Mouse (Mus musculus) spleen, postnatal 4 days (tissue): ENCODE measurements around the gene Mdga1.
A peak's percentile ranks its signal among the peaks of the same experiment; 100 is the strongest.

Experiments used
- DNase-seq, 2 experiments: peaks; one replicate each; pipeline ENCODE4 v3.0.0; 2022; ENCODE audit warnings: low spot score in 2 of 2

Mdga1 gene

DNA sequence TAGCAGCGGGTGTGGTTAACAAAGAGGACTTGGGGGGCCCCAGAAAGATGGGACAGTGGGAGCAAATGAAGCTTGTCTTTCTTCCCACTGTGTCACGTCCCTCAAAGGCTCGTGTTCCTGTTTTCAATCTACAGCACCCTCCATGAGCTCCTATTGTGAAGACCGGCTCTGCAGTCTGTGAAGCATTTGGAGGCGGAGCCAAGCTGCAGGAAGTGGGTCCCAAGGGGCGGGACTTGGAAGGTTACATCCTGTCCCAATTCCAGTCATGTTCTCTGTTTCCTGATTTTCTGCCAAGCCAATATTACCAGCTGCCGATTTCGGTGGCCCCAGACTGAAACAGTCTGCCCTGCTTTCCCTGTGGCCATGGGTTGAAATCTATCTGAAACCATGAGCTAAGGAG lies 11.7 kb upstream of the Mdga1 start:
- DNase-seq: no peak

DNA sequence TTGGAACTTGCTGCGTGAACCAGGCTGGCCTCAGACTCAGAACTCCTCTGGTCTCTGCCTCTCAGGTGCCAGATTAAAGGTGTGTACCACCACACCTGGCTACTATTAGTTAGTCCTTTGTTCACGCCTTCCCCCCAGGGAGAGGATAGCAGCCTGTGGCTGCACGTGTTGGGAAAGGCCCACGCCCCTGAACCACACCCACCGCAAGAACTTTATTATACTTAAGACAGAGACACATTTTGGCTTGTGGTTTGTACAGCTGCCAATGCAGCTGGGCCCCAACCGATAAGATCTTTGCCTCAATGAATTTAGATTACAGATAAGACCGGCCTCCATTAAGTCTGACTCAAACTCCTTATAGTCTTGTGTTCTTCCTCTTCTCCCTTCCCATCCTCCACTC lies 10.0 kb upstream of the Mdga1 start:
- no peak for DNase-seq

DNA sequence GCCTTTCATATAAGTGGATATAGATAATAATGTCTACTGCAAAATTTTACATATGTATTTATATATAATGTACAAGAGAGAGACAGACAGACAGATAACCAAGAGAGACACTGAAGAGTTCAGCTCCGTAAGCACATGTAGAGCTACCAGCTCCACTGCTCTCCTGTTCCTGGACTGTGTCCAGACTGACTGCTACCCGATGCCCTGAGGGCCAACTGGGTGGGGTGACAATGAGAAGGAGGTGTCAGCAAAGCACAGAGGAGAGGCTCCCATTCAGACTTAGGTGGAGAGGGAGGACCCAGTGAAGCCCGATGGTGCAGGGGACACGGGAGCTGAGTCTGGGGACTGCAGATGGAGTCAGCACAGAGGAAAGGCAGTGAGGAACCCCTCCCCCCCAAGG lies 9.1 kb upstream of the Mdga1 start:
- no peak for DNase-seq

DNA sequence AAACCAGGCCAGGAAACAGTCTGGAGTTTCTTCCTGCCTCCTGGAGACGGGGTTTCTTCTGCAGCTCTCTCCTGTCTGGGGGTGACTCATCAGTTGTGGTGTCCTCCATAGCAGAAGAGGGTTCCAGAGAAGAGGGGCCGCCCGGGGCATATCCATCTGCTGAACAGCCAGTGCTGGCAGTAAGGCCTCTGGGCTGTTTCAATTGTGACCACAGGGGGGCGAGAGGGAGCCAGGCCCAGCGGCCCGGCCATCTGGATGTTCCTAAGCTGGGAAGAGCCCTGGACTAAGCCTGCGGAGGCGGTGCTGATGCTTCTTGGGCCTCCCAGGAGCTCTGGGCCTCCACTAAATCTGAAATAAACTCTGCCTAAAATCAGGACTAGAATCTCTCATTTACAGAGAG lies 5.8 kb upstream of the Mdga1 start:
- peak; percentile 66 to 87 for DNase-seq

DNA sequence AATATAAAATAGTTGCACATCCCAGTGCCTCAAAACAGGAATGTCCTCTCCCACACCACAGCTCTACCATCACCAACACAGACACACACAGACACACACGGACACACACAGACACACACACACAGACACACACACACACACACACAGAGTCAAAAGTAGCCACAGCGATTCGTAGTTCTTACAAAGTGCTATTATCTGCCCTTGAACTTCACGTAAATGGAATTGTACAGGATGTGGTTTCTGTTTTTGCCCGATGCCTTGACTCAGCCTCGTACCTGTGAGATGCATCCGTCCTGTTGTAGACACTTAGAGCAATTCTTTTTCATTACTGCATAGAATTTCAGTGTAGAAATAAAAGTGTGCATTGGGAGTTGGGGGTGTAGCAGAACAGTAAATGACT lies 3.3 kb upstream of the Mdga1 start:
- no peak for DNase-seq

DNA sequence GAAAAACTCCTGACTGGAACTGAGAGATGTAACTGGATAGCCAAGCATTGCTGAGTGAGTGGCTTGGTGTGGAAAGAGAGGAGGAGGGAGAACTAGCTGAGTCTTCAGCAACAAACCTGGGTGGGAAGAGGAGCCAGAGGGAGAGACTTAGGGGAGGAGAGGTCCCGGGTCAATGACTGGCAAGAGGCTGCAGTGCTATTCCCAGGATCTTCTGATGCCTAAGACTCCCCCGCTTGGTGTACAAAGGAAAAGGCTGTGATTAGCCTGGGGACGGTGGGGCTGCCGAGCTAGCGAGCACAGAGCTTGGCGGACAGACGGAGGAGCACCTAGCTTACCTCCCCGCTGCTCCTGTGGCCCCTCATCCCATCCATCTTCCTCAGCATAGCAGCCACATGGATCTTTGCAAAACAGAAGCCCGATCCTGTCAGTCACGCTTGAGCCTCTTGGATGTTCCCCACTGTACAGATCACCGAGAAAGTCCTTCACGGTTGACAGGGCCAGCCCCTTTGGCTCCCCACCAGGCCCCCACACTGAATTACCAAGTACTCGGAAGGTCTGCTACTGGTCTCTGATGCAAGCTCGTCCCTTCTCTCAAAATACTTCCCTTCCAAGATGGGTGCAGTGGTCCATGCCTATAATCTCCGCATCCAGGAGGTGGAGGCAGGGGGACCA lies 2.0 kb upstream of the Mdga1 start:
- no peak for DNase-seq

DNA sequence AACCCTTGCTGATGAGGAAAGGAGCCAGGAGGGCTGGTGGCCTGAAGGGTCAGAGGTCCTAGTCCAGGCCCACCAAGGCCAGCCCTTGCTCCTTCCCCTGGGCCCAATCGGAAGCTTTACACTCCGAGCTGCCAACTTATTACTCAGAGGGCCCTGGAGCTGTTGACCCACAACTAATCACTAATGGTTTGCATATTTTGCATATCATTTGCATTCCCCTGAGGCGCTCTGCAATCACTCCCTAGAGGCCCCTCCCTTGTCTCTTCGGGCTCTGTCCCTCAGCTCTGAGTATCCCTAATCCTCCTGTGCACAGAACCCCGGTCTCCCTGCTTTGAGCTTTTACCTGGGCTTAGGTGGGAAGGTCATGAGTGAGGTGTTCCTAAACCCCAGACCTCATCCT lies 4.4 kb downstream of the Mdga1 start:
- DNase-seq: no peak

DNA sequence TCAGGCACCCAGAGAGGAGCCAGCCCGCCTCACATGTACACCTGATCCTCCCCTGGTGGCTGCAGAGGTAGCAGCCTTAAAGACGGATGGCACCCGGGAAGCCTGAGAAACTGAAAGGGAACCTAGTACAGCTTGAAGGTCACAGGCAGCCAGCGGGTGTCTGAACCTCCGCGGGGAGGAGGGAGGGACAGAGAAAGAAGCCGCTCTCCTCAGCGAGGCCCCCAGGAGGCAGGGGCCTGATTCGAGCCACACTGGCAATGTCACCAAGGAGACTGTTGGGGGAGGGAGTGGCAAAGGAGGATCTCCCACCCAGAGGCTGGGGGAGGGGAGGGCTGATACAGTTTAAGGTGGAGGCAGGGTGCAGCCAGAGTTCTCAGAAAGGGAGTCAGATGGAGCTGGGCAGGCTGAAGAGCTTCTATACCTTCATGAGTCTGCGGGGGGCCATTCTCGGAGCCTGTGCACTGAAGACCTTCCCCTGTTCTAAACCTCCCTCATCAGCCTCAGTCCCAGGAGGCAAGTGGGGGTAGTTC lies 6.1 kb downstream of the Mdga1 start:
- peak in 1 of 2 experiments; percentile 67 for DNase-seq

DNA sequence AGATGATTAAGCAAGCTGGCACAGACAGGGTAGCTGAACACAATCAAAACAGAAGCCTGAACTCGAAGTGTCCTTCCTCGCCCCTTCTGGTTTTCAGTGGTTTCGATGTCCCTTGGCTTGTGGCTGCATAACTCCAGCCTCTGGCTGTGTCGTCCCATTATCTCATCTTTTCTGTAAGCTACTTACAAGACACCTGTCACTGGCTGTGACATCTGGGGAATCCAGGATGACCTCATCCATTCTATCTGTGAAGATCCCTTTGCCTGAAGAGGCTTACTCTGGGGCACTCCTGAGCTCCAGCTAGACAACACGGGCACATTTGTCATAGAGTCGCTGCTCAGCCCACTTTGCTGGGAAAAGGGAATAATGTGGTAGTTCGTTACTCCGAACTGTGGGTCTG lies 14.0 kb downstream of the Mdga1 start:
- DNase-seq: no peak

DNA sequence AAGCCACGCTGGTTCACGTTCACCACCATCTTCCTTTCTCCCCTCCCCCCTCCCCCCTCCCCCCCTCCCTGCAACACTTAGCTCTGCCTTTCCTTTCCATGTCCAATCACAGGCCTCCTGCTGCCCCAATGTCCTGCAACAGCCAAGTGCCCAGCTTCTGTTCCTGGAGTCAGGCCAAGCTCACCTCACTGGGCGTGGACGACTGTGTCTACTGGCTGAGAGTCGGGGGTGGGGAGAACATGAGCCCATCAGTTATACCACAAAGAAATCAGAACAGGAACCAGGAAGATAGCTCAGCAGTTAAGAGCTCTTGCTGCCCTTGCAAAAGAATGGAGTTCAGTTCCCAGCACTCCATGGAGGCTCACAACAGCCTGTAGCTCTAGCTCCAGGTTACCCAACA lies 15.6 kb downstream of the Mdga1 start:
- DNase-seq: no peak

DNA sequence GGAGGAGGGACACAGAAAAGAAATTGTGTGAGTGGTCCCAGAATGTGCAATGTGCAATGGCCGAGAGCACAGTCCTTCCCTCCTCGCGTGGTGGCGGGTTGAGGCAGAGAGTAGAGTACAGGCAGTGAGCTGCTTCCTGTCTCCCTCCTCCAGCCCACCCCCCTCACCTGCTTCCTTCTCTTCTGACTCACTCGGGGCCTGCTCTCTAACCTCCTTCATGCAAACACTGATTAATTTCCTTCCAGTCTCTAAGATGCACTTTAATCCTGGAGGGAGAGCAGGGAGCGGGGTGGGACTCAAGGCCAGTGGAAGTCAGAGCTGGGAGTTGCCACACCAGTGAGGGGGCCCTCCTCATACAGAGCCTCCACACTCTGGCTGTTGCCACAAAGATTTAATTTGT lies 18.8 kb downstream of the Mdga1 start:
- no peak for DNase-seq

DNA sequence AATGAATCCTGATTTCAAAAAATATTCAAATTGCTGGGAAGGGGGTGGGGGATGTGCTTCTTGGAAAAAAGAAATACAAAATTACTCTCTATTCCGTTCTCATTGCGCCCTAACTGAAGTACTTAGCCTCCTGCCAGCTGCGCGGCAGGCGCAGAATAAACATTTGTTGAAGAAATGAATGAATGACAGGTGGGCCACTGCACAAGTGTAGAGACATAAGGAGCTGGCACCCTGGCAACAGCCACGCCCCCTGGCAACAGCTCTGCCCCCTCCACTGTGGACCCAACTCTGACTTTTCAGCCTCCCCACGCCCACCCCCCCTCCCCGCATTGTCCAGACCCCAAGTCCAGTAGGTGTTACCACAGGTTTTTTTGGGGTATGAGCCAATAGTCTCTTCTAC lies 19.3 kb downstream of the Mdga1 start:
- DNase-seq: no peak

DNA sequence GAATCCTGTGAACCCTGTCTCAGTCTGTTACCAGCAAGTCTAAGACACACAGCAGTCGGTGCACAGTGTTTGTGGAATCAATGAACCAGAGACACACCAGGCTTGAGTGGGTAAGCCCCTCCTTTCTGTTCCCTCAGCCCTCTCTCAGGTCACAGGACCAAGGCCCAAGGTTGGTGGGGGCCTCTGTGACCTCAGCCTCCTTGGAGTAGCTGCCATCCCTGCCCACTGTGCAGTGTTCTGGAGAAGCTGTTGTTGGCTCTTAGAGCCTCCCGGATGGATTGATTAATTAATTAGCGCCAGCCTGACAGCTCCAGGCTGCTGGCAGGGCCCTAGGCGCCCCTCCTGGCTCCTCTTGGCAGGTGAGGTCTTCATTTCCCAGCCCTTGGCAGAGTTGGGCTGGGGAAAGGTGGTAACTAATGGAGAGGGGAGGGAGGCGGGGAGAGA lies 22.6 kb downstream of the Mdga1 start:
- DNase-seq: no peak

DNA sequence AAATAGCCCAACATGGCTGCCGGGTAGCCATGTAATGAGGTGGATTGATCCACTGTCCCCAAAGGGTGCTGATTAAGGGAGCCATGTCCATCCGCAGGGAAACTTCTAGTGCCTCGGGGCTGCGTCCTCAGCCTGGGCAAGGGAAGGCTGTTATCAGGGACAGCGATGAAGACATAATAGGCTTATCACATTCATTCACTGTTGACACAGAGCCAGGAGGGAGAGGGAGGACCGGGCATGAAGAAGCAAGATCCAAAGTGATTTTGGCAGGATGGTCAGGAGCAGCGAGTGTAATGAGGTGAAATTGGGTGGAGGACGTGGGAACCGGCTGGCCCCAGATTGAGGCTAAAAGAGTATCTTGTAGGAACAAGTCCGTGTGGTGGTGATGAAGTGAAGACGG lies 25.5 kb downstream of the Mdga1 start:
- DNase-seq: no peak

DNA sequence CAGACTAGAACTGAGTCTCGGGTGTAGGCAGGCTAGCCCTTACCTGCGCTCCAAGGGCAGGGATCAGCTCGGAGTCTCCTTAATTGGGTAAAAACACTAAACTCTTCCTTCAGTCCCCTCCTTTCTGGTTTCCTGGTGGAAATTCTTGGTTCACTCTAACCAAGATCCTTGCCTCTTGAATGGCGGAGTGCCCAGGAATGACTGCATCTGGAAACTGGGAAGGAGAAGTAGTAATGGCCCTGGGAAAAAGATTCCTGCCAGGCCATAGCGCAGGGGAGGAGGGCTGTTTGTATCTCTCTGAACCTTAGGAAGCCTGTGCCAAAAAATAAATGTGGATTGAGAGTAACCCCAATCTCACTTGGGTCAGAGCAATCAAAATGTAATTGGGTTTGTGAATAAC lies 30.9 kb downstream of the Mdga1 start:
- no peak for DNase-seq

DNA sequence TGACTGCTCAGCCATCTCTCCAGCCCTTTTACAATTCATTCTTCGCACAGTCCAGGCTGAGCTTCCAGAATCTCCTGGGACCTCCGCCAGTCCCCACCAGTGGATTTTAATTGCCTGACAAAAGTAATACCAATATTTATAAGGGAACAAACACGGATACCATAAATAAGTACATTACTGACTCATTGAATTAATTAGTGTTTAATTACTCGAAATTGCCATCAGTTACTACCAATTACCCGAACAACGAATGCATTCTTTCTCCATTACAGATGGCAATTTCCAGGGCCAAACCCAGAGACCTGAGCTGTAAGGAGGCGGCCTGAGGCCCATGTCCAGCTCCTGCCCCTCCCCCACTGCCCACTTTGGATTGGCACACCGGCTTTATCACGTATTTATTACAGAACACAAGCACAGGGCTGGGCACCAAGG lies 32.5 kb downstream of the Mdga1 start:
- no peak for DNase-seq

DNA sequence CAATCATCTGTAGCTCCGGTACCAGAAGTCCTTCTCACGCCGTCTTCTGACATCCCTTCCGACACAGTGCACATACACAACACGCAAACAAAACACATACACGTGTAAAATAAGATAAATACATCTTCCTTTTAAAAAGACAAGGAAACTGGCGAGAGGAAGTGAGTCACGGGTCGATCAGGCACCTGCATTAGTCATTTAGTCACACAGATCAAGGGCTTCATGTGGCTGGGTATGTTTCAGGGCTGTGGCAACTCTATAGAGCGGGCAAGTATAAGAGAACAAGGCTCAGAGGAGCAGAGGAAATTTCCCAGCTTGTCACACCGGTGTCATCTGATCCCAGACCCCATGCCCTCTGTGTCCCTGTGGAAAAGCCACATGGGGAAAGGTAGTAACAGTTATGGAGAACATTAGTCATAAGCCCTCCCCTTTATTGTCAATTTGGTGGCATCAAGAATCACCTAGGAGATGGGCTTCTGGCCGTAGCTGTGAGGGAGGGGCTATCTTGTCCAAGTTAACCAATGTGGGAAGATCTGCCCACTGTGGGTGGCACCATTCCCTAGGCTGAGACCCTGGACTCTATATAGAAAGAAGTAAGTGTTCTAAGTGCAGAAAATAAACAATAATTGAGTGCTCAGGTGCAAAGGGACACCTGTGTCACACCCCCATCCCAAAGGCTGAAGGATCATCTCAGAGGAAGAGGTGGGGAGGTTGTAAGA lies 35.6 kb downstream of the Mdga1 start:
- no peak for DNase-seq

DNA sequence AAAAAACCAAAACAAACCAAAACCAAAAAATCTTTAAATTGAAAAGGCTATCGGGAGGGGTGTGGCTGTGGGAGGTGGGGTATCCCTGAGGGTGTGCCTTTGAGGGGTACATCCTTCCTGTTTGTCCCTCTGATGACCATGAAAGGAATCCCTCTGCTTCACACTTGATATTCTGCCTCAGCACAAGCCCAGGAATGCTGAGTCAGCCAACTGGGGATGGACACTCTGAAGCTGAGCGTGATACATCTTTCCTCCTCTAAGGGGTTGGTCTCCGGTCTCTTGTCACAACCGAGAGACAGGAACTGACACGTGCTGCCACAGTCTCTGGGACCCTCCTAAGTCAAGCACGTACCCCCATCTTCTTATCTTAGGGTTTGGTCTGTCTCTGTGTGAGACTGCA lies 37.1 kb downstream of the Mdga1 start:
- no peak for DNase-seq

DNA sequence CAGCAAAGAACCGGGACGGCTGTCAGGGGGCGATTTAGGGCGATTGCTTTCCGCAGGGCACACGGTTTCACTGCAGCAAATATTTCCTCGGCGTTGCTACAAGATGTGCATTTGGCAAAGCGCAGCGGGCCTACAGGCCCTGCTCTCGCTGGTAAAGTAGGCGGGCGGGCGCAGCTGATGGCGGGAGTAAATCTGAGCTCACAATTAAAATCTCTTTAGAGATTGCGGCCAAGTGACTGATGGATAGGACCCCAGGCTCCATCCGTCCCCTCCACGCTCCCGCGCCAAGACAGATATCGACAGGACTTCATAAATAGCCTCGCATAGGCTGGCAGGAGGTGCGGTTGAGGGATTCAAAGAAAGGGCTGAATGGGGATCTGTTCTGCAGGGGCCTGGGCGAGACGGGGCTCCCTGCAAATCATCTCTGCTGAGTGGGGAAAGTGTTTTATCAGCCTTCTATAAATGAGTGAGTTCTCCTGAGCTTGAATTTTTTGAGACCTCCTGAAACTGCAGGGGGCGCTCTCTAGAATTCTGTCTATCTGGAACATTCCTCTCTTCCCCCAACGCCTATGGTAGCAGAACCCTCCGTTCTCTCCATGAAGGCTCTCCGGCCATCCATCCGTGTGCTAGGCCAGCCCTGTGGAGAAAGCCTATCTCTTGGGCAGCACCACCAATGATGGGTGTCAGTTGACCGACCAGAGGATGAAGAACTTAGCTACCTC lies 38.5 kb downstream of the Mdga1 start:
- no peak for DNase-seq

DNA sequence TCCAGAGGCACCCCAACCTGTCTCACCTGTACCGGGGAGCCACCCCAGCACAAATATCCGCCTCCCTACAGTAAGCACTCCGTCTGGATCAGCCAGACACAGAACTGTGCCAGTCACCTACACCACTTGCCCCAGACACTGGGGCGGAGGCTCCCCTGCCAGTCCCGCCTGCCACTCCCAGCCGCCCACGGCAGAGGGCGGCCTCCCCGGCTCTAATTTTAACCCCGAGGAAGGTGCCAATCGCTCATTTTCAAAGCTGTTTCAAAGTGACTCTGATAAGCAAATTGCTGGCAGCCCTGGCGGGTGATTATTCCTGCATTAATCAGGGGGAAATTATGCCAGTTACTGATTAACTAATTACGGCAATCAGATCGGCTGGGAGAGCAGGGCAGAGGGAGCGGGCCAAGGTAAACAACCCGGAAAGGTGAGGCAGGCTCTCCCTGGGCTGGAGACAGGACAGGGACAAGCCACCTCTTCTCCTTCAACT lies 41.1 kb downstream of the Mdga1 start:
- peak; percentile 41 to 76 for DNase-seq

DNA sequence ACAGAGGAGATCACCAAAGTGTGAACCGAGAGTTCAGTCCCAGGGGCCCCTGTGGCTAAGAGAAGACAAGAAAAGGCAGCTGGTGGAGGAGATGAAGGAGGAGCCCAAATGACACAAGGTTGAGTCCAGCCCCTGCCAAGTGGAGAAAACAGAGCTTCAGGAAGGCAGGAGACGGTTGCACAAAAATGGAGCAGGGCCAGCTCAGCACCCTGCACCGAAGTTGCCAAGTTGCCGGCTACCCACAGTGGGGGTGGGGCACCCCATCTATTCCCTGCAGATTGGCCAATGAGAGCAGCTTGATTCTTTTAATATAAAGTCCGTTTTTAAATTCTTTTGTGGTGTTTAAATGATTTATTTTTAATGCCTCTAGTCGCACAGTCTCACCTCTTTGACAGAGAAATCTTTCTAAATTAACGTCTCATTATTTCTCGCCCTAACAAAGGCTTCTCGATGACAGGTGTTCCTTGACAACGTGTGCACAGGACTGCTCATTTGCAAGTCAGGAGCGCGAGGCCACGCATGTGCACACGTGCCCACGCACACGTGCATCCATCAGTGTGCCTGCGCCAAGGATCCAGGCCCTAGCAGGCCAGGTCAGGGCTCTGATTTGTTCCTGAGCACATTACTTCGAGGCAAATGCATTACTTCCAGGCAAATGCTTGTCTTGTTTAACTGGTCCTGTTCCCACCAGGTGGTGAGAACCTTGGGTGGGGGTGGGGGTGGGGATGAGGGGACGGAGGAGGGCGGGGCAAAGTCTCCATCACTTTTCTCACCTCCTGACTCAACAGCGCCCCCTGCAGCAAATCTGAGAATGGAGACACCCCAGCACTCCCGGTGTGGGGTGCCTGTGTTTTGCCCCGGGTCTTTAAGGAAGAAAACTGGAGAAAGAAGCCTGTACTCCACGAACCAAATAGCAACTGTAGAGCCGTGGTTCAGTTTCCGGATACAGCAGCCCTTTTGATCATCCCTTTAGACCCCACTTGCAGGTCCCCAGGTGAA lies 44.0 kb downstream of the Mdga1 start:
- no peak for DNase-seq
